Mouse (Mus musculus) bone marrow, adult 2 months (tissue): ENCODE measurements around the gene Kdr.

Experiments
- CTCF ChIP-seq: fragments of 200-500 bp; IDR thresholded peaks from 2 replicates; pipeline ENCODE4 v1.5.1; 2011; ENCODE audit warnings: low read length, control low read depth; ENCODE audit not compliant: control insufficient read depth, insufficient read depth
- POLR2A ChIP-seq: fragments of 200-500 bp; IDR thresholded peaks from 2 replicates; pipeline ENCODE4 v1.6.1; 2011; ENCODE audit warnings: low read depth, mild to moderate bottlenecking, control low read depth, low read length, borderline replicate concordance; ENCODE audit not compliant: control insufficient read depth

- TF ChIP-seq POLR2A (no peak), CTCF (no peak)
Measured at GRCm38 (mm10) chr5:75945394-75945793, 32.9 kb downstream of the Kdr start.
